In the genomic region with DNA sequence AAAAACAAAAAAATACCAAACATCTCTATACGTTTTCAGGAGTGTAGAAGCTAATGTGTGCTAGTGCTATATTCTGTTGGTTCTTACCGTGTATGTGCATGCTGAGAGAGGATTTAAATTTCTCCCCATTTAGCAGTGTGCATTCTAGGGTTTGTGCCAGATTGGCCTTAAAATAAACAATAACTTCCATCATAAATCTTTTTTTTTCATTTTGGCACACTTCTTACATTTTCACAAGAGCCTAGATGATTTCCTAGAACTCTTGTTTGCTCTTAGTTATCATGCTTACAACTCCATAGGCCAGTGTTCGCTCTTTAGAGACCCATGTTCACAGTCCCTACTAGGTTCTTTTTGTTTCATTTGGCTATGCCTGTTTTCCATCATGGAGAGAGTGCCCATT, we compare ENCODE assay signal across 18 mouse cellular contexts.
DNase-seq lines count a peak whose midpoint lies in the region; ATAC-seq and TF ChIP-seq lines count a peak whose summit lies in the region.
"Had no signal": no experiment of that assay in that cellular context is flagged by ENCODE, and none has a peak within 500 bp of the region (broad histone marks: within the 10 kb centered on the region; RNA-seq: fewer than 3 reads in every experiment).

No protein-coding gene starts in this region.

- ATAC-seq in lung, embryonic 15.5 days (ENCODE audit: borderline replicate concordance, extremely low read depth, low FRiP score, low TSS enrichment), result no peak
- no peak for ATAC-seq in lung, postnatal 0 days
- ATAC-seq: forebrain, embryonic 13.5 days; forebrain, embryonic 15.5 days; forebrain, postnatal 0 days had no signal

- H3K4me3 ChIP-seq in lung, embryonic 15.5 days, result no peak overlapping the region
- no peak overlapping the region for H3K4me3 ChIP-seq in lung, postnatal 0 days (ENCODE audit: low read depth, low read length)
- H3K4me3 ChIP-seq: embryonic facial prominence, embryonic 10.5 days; embryonic facial prominence, embryonic 12.5 days; forebrain, embryonic 13.5 days; forebrain, embryonic 15.5 days had no signal

- peak overlapping the region; percentile 29; the same call in 1 of the 2 replicates for H3K27ac ChIP-seq in lung, embryonic 15.5 days
- H3K27ac ChIP-seq in lung, postnatal 0 days (ENCODE audit: low read length), result no peak overlapping the region
- H3K27ac ChIP-seq: embryonic facial prominence, embryonic 10.5 days; embryonic facial prominence, embryonic 12.5 days; forebrain, embryonic 13.5 days; forebrain, embryonic 15.5 days had no signal

- TF ChIP-seq CTCF in lung, postnatal 0 days (IDR thresholded peaks at IDR 0.05), result no peak

- no peaks in the 10 kb centered on the region for H3K27me3 ChIP-seq in lung, embryonic 15.5 days
- H3K27me3 ChIP-seq in lung, postnatal 0 days (replicated peaks; ENCODE audit: insufficient read depth, low read length), result no peaks in the 10 kb centered on the region
- H3K27me3 ChIP-seq: embryonic facial prominence, embryonic 12.5 days; forebrain, embryonic 13.5 days; forebrain, embryonic 15.5 days had no signal

- H3K9ac ChIP-seq in lung, embryonic 15.5 days, result no peak overlapping the region
- H3K9ac ChIP-seq in lung, postnatal 0 days (replicated peaks; ENCODE audit: low read depth), result no peak overlapping the region
- H3K9ac ChIP-seq: embryonic facial prominence, embryonic 12.5 days; forebrain, embryonic 13.5 days; forebrain, embryonic 15.5 days; forebrain, postnatal 0 days had no signal

- no peak for DNase-seq in lung, postnatal 25 days (ENCODE audit: low spot score)
- DNase-seq in lung, postnatal 0 days (ENCODE audit: low spot score), result peak; percentile 34
- DNase-seq in lung, postnatal 10 days, result no peak
- no peak for DNase-seq in layer of hippocampus, postnatal 14 days (ENCODE audit: low spot score in 2 of 2)
- DNase-seq: adrenal gland, adult 8-10 months; adrenal gland, postnatal 14 days; adrenal gland, postnatal 36 days; cerebellum, adult 11-12 months; cerebellum, adult 2 months; cerebellum, adult 9-10 months; cerebellum, postnatal 10 days; cerebellum, postnatal 25 days; forebrain, postnatal 0 days had no signal

- 62% methylated on average over 3 of the region's 3 CpGs for WGBS in lung, embryonic 15.5 days
- 53% methylated on average over 3 of the region's 3 CpGs for WGBS in lung, postnatal 0 days

- TF ChIP-seq EP300 in lung, postnatal 0 days (IDR thresholded peaks at IDR 0.05), result no peak

- H3K9me3 ChIP-seq in lung, embryonic 15.5 days, result no peaks in the 10 kb centered on the region
- no peaks in the 10 kb centered on the region for H3K9me3 ChIP-seq in lung, postnatal 0 days (ENCODE audit: low read length)
- H3K9me3 ChIP-seq: embryonic facial prominence, embryonic 10.5 days; embryonic facial prominence, embryonic 12.5 days; forebrain, embryonic 13.5 days; forebrain, embryonic 15.5 days had no signal

- no peaks in the 10 kb centered on the region for H3K36me3 ChIP-seq in lung, embryonic 15.5 days
- no peaks in the 10 kb centered on the region for H3K36me3 ChIP-seq in lung, postnatal 0 days (ENCODE audit: insufficient read depth, low read length)
- H3K36me3 ChIP-seq: embryonic facial prominence, embryonic 10.5 days; embryonic facial prominence, embryonic 12.5 days; forebrain, embryonic 15.5 days had no signal

- H3K4me2 ChIP-seq in lung, embryonic 15.5 days, result no peak overlapping the region
- no peak overlapping the region for H3K4me2 ChIP-seq in lung, postnatal 0 days (replicated peaks; ENCODE audit: low read depth, low read length)
- H3K4me2 ChIP-seq: embryonic facial prominence, embryonic 12.5 days; forebrain, embryonic 13.5 days; forebrain, embryonic 15.5 days had no signal

- peaks cover 21% of the 10 kb centered on the region for H3K4me1 ChIP-seq in lung, embryonic 15.5 days
- H3K4me1 ChIP-seq in lung, postnatal 0 days (ENCODE audit: insufficient read depth, low read depth, low read length), result peaks cover 3% of the 10 kb centered on the region
- H3K4me1 ChIP-seq: embryonic facial prominence, embryonic 10.5 days; embryonic facial prominence, embryonic 12.5 days; forebrain, embryonic 13.5 days; forebrain, embryonic 15.5 days had no signal
